Mouse (Mus musculus): Measurements from ENCODE around the gene Ncl.

The Ncl gene

GRCm38 (mm10) chr1:86313096-86313771, 46.0 kb downstream of the Ncl start:
- DNase-seq (ENCODE audit: low read depth, low spot score): no peak

- no peak for DNase-seq (ENCODE audit: low read depth, low spot score)
These were observed 46.9 kb downstream of the Ncl start for GRCm38 (mm10) chr1:86312269-86312668.

GRCm38 (mm10) chr1:86311467-86312005, 47.7 kb downstream of the Ncl start:
- no peak for DNase-seq (ENCODE audit: low read depth, low spot score)

GRCm38 (mm10) chr1:86310536-86311310, 48.5 kb downstream of the Ncl start:
- no peak for DNase-seq (ENCODE audit: low read depth, low spot score)

- no peak for DNase-seq (ENCODE audit: low read depth, low spot score)
These were observed 49.8 kb downstream of the Ncl start for GRCm38 (mm10) chr1:86309270-86309833.

- no peak for DNase-seq (ENCODE audit: low read depth, low spot score)
These were observed 51.1 kb downstream of the Ncl start for GRCm38 (mm10) chr1:86307871-86308641.

GRCm38 (mm10) chr1:86307177-86307762, 51.9 kb downstream of the Ncl start:
- no peak for DNase-seq (ENCODE audit: low read depth, low spot score)

GRCm38 (mm10) chr1:86306686-86307085, 52.5 kb downstream of the Ncl start:
- DNase-seq (ENCODE audit: low read depth, low spot score): no peak

- DNase-seq (ENCODE audit: low read depth, low spot score): peak; percentile 12
These were observed 55.3 kb downstream of the Ncl start for GRCm38 (mm10) chr1:86303873-86304250.

- DNase-seq (ENCODE audit: low read depth, low spot score): peak; percentile 20
These were observed 55.9 kb downstream of the Ncl start for GRCm38 (mm10) chr1:86303063-86303872.

- DNase-seq (ENCODE audit: low read depth, low spot score): no peak
These were observed 56.7 kb downstream of the Ncl start, which contains the start of gene B3gnt7 for GRCm38 (mm10) chr1:86302532-86302931. B3gnt7 (plus strand) TSS chr1:86302832.

GRCm38 (mm10) chr1:86301221-86302091, 57.7 kb downstream of the Ncl start:
- DNase-seq (ENCODE audit: low read depth, low spot score): no peak

- DNase-seq (ENCODE audit: low read depth, low spot score): no peak
These were observed 58.5 kb downstream of the Ncl start for GRCm38 (mm10) chr1:86300731-86301130.

- no peak for DNase-seq (ENCODE audit: low read depth, low spot score)
These were observed 59.1 kb downstream of the Ncl start for GRCm38 (mm10) chr1:86300093-86300492.
